Mouse (Mus musculus) cerebellum, adult 11-12 months (tissue): ENCODE data around the gene Tkt.

Experiments
- DNase-seq: peaks from one replicate; pipeline ENCODE4 v3.0.0; 2022

Gene Tkt

DNA sequence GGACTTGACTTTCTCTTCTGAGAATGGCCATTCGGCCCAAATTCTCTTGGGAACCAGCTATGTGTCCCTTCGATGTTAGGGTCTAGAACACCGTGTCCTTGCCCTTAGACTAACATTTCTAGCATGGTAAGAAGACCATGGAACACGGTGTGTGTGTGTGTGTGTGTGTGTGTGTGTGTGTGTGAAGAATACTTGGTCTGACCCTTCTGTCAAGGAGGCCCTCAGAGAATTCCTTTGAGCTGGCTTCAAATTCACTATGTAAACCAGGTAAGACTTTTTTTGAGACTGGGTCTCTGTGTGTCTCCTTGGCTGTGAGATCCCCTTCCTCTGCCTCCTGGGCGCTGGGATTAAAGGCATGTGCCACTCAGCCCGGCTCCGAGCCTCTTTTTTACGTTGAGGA, 74.4 kb downstream of the Tkt start:
- no peak for DNase-seq
